Mouse (Mus musculus): ENCODE results near the gene Lrrc3.

DNA sequence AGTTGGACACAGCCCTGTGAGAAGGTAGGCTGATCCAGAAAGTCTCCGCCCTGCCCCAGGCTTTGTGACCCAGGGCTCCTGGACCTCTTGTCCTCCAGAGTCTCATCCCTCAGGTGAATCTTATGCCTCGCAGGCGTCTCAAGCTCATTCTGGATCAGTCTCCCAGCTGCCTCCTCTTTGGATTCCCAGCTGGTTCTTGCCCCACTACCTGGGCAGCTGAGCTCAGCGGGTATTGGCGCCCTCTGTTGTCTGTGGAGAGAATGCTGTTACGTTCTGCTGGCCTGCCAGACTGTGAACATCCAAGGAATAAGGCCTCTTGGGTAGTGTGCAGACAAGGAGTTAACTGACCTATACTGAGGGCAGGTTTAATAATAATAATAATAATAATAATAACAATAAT is 23.4 kb downstream of the Lrrc3 start:
- TF ChIP-seq POLR2A (IDR thresholded peaks at IDR 0.05; ENCODE audit: low read depth, low read length) (no peak), CTCF (conservative IDR thresholded peaks at IDR 0.05; ENCODE audit: insufficient read depth, insufficient read length, low read depth, low read length) (peak; percentile 70)
